19 mouse cellular contexts compared by ENCODE assay signal in genomic region chr6:38205375-38205774, GRCm38 (mm10). TPM values are rescaled to one million over a fixed set of nuclear protein-coding genes. Genes with fewer than 3 reads are reported as not detected.
A peak's percentile ranks its signal among the peaks of the same experiment; 100 is the strongest.
DNase-seq lines count a peak whose midpoint lies in the region; ATAC-seq and TF ChIP-seq lines count a peak whose summit lies in the region.
"Had no signal": no experiment of that assay in that cellular context is flagged by ENCODE, and none has a peak within 500 bp of the region (broad histone marks: within the 10 kb centered on the region; RNA-seq: fewer than 3 reads in every experiment).

No protein-coding gene starts in this region.

- DNase-seq in heart, embryonic 10.5 days (ENCODE audit: low spot score): no peak
- no peak for DNase-seq in heart, adult 8-10 months (ENCODE audit: low spot score)
- DNase-seq in stomach, postnatal 0 days (ENCODE audit: low spot score): no peak
- DNase-seq in limb, embryonic 10.5 days (ENCODE audit: low spot score): no peak
- no peak for DNase-seq in thymus, postnatal 4 days
- DNase-seq in thymus, postnatal 10 days (ENCODE audit: low spot score in 2 of 2): no peak
- DNase-seq: adrenal gland, adult 2 months; adrenal gland, postnatal 25 days; cerebellum, adult 18-20 months; cerebellum, adult 9-11 months; cerebellum, postnatal 36 days; gastrocnemius, postnatal 14 days; heart, postnatal 14 days had no signal

- peaks cover 35% of the 10 kb centered on the region for H3K4me1 ChIP-seq in heart, embryonic 10.5 days
- H3K4me1 ChIP-seq in stomach, embryonic 16.5 days (ENCODE audit: control insufficient read depth, insufficient read depth, low read length): 0 out of 2 replicates have a peak, but pooled peaks cover 12% of the 10 kb centered on the region
- H3K4me1 ChIP-seq in stomach, postnatal 0 days (replicated peaks; ENCODE audit: control insufficient read depth, insufficient read depth): no peaks in the 10 kb centered on the region
- peaks cover 42% of the 10 kb centered on the region for H3K4me1 ChIP-seq in limb, embryonic 10.5 days

- TF ChIP-seq CTCF in stomach, postnatal 0 days (IDR thresholded peaks at IDR 0.05; ENCODE audit: low read depth): no peak

- TF ChIP-seq EP300 in stomach, postnatal 0 days (optimal IDR thresholded peaks at IDR 0.05): no peak

- no peak overlapping the region for H3K4me3 ChIP-seq in heart, embryonic 10.5 days
- no peak overlapping the region for H3K4me3 ChIP-seq in stomach, embryonic 16.5 days (replicated peaks; ENCODE audit: low read length)
- no peak overlapping the region for H3K4me3 ChIP-seq in stomach, postnatal 0 days (ENCODE audit: low read depth, low read length)
- H3K4me3 ChIP-seq in limb, embryonic 10.5 days: no peak overlapping the region
- H3K4me3 ChIP-seq: forebrain, embryonic 12.5 days; heart, embryonic 15.5 days; hindbrain, embryonic 15.5 days had no signal

- H3K9me3 ChIP-seq in heart, embryonic 10.5 days: peaks cover 4% of the 10 kb centered on the region; the same call in 1 of the 2 replicates
- H3K9me3 ChIP-seq in stomach, embryonic 16.5 days (replicated peaks; ENCODE audit: control insufficient read depth, low read length): no peaks in the 10 kb centered on the region
- no peaks in the 10 kb centered on the region for H3K9me3 ChIP-seq in stomach, postnatal 0 days (ENCODE audit: control insufficient read depth, low read length)
- H3K9me3 ChIP-seq in limb, embryonic 10.5 days (replicated peaks): no peaks in the 10 kb centered on the region
- H3K9me3 ChIP-seq: forebrain, embryonic 12.5 days; heart, embryonic 15.5 days; hindbrain, embryonic 15.5 days had no signal

- H3K9ac ChIP-seq in stomach, embryonic 16.5 days (ENCODE audit: low read length): no peak overlapping the region
- no peak overlapping the region for H3K9ac ChIP-seq in stomach, postnatal 0 days (ENCODE audit: low read length)
- H3K9ac ChIP-seq: forebrain, embryonic 12.5 days; heart, embryonic 15.5 days; hindbrain, embryonic 15.5 days had no signal

- 85% methylated on average over 6 of the region's 6 CpGs for WGBS in heart, embryonic 10.5 days
- WGBS in stomach, embryonic 16.5 days: 73% methylated on average over 6 of the region's 6 CpGs
- 73% methylated on average over 6 of the region's 6 CpGs for WGBS in stomach, postnatal 0 days
- WGBS in limb, embryonic 10.5 days: 88% methylated on average over 6 of the region's 6 CpGs

- H3K36me3 ChIP-seq in heart, embryonic 10.5 days: 0 out of 2 replicates have a peak, but pooled peaks cover 2% of the 10 kb centered on the region
- H3K36me3 ChIP-seq in stomach, embryonic 16.5 days (ENCODE audit: control insufficient read depth, insufficient read depth, low read length): no peaks in the 10 kb centered on the region
- no peaks in the 10 kb centered on the region for H3K36me3 ChIP-seq in stomach, postnatal 0 days (ENCODE audit: control insufficient read depth, insufficient read depth, low read length)
- H3K36me3 ChIP-seq in limb, embryonic 10.5 days: peaks cover 14% of the 10 kb centered on the region
- H3K36me3 ChIP-seq: heart, embryonic 15.5 days; hindbrain, embryonic 15.5 days had no signal

- 0 out of 2 replicates have a peak overlapping the region, but pooled peaks have one; percentile 22 for H3K27ac ChIP-seq in heart, embryonic 10.5 days
- H3K27ac ChIP-seq in stomach, embryonic 16.5 days (ENCODE audit: low read length): no peak overlapping the region
- no peak overlapping the region for H3K27ac ChIP-seq in stomach, postnatal 0 days (replicated peaks)
- H3K27ac ChIP-seq in limb, embryonic 10.5 days: peak overlapping the region; percentile 63; the same call in 1 of the 2 replicates
- H3K27ac ChIP-seq: forebrain, embryonic 12.5 days; heart, embryonic 15.5 days; hindbrain, embryonic 15.5 days had no signal

- no peaks in the 10 kb centered on the region for H3K27me3 ChIP-seq in heart, embryonic 10.5 days (ENCODE audit: insufficient read depth, poor library complexity, severe bottlenecking)
- no peaks in the 10 kb centered on the region for H3K27me3 ChIP-seq in stomach, embryonic 16.5 days (ENCODE audit: control insufficient read depth, insufficient read depth, low read length)
- H3K27me3 ChIP-seq in stomach, postnatal 0 days (ENCODE audit: control insufficient read depth, insufficient read depth, low read length): no peaks in the 10 kb centered on the region
- H3K27me3 ChIP-seq in limb, embryonic 10.5 days (ENCODE audit: low read depth, poor library complexity, severe bottlenecking): no peaks in the 10 kb centered on the region
- H3K27me3 ChIP-seq: heart, embryonic 15.5 days; hindbrain, embryonic 15.5 days; Patski had no signal

- peak overlapping the region; percentile 17; the same call in 1 of the 2 replicates for H3K4me2 ChIP-seq in stomach, embryonic 16.5 days (ENCODE audit: low read depth, low read length)
- no peak overlapping the region; the same call in 1 of the 2 replicates for H3K4me2 ChIP-seq in stomach, postnatal 0 days (replicated peaks; ENCODE audit: low read depth)
- H3K4me2 ChIP-seq: forebrain, embryonic 12.5 days; heart, embryonic 15.5 days; hindbrain, embryonic 15.5 days had no signal

- no peak for ATAC-seq in stomach, embryonic 16.5 days (ENCODE audit: insufficient read depth, low FRiP score)
- no peak for ATAC-seq in stomach, postnatal 0 days (ENCODE audit: low FRiP score, low TSS enrichment)
- ATAC-seq: forebrain, embryonic 16.5 days; Patski had no signal

RNA-seq across cellular contexts. Expression of gene D630045J12Rik, which starts 48.4 kb away (rescaled TPM):
- polyA plus RNA-seq in heart, embryonic 10.5 days (2016; fragmentation: Nextera tagmentation; extraction: Ambion mirVana): 2.2 and 5.0 TPM in 2 replicates
- total RNA-seq in heart, adult 8-10 months (2022): 1 to 10 TPM; 1.7 to 2.1 (median 1.9) TPM
- polyA plus RNA-seq in stomach, embryonic 16.5 days (2015; fragmentation: Nextera tagmentation; extraction: Ambion mirVana): 2.3 and 2.4 TPM in 2 replicates
- 0.70 and 1.1 TPM in 2 replicates for polyA plus RNA-seq in stomach, postnatal 0 days (2015; fragmentation: Nextera tagmentation; extraction: Ambion mirVana)
- polyA plus RNA-seq in limb, embryonic 10.5 days (2016; fragmentation: Nextera tagmentation; extraction: Ambion mirVana): 8.2 and 8.5 TPM in 2 replicates

Comparison
In these comparisons a context has a peak if more than half of its experiments do, and no peak if none do; other contexts are left out.
1. H3K27ac ChIP-seq: peak in heart, embryonic 10.5 days (single experiment) and limb, embryonic 10.5 days (single experiment); none in stomach, embryonic 16.5 days (single experiment) and stomach, postnatal 0 days (single experiment).